Mouse (Mus musculus) mesoderm, embryonic 11.5 days (tissue): ENCODE measurements at regions not wholly inside any gene's neighbourhood (a gene's known extent, or its start where the extent isn't known, plus 50 kb on each side); places are given as distances from the start of the nearest gene placed in this dataset.
"Not testable (repeated sequence)": the region's sequence is repeated elsewhere in the genome, so short reads cannot be mapped to it uniquely, and the experiment has no call there.

Source experiments
- DNase-seq: peaks from one replicate; pipeline ENCODE4 v3.0.0-alpha.2; 2012; ENCODE audit warnings: low read depth, low spot score

GRCm38 (mm10) chr6:53233777-53234176 is 53.3 kb upstream of the Creb5 start:
- no peak for DNase-seq

- no peak for DNase-seq
Observed at GRCm38 (mm10) chr6:53232616-53233015, 54.5 kb upstream of the Creb5 start.

GRCm38 (mm10) chr6:53229350-53229749 is 57.7 kb upstream of the Creb5 start:
- DNase-seq, result no peak

GRCm38 (mm10) chr6:53222104-53222503 is 65.0 kb upstream of the Creb5 start:
- DNase-seq, result no peak

- DNase-seq, result no peak
Observed at GRCm38 (mm10) chr6:53221668-53222005, 65.4 kb upstream of the Creb5 start.

- DNase-seq, result peak; percentile 19
Observed at GRCm38 (mm10) chr6:53220784-53221667, 66.0 kb upstream of the Creb5 start.

GRCm38 (mm10) chr6:53218871-53219286 is 68.2 kb upstream of the Creb5 start:
- no peak for DNase-seq

- DNase-seq, result peak; percentile 45
Observed at GRCm38 (mm10) chr6:53217234-53218015, 69.6 kb upstream of the Creb5 start.

GRCm38 (mm10) chr6:53216715-53217114 is 70.4 kb upstream of the Creb5 start:
- no peak for DNase-seq

- DNase-seq, result no peak
Observed at GRCm38 (mm10) chr6:53211420-53211819, 75.7 kb upstream of the Creb5 start.

- no peak for DNase-seq
Observed at GRCm38 (mm10) chr6:53209398-53209797, 77.7 kb upstream of the Creb5 start.

- DNase-seq, result no peak
Observed at GRCm38 (mm10) chr6:53208474-53208873, 78.6 kb upstream of the Creb5 start.

- DNase-seq, result no peak
Observed at GRCm38 (mm10) chr6:53207781-53208180, 79.3 kb upstream of the Creb5 start.

- DNase-seq, result no peak
Observed at GRCm38 (mm10) chr6:53207361-53207760, 79.7 kb upstream of the Creb5 start.

- peak; percentile 35 for DNase-seq
Observed at GRCm38 (mm10) chr6:53201281-53201956, 85.7 kb upstream of the Creb5 start.

- no peak for DNase-seq
Observed at GRCm38 (mm10) chr6:53199474-53199873, 87.6 kb upstream of the Creb5 start.

GRCm38 (mm10) chr6:53182131-53182530 is 104.9 kb upstream of the Creb5 start:
- not testable (repeated sequence) for DNase-seq

- DNase-seq, result peak; percentile 48
Observed at GRCm38 (mm10) chr6:53164423-53164841, 96.0 kb upstream of the Jazf1 start.

GRCm38 (mm10) chr6:53163091-53163490 is 94.7 kb upstream of the Jazf1 start:
- DNase-seq, result no peak

- DNase-seq, result no peak
Observed at GRCm38 (mm10) chr6:53161627-53162026, 93.2 kb upstream of the Jazf1 start.

- no peak for DNase-seq
Observed at GRCm38 (mm10) chr6:53154621-53155020, 86.2 kb upstream of the Jazf1 start.

- no peak for DNase-seq
Observed at GRCm38 (mm10) chr6:53147478-53147877, 79.0 kb upstream of the Jazf1 start.
